Mouse (Mus musculus): ENCODE data around the gene Saal1.

The Saal1 gene

DNA sequence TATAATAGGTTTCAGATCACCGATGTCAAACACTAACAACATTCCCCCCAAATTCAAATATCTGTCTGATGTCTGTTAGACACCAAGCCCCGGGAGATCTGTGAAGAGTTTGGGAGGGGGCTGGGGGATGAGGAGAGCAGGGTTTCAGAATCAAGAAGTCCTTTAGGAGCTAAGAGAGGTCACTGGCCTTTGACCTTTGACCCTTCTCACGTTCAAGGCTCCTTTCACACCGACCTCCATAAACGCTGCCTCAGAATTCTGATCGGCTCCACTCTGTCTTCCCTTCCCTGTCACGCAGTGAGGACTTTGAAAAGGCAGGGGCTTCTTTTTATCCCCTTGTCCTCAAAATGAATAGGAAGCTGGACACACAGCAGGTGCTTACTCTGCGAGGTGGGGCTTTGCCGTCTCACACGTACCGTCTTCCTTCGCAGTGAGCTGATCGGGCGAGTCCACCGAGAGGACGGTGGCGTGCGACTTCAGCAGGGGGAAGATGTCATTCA is 48.8 kb downstream of the Saal1 start:
- POLR2A ChIA-PET: interaction anchor here in 1 of 4 experiments (0.7 kb wide), 1 partner anchor 50 kb away, joined by 6 read pairs; no protein-coding TSS in a partner anchor
- CTCF ChIA-PET: interaction anchor here in 1 of 4 experiments (1.0 to 1.2 kb wide), 3 partner anchors 11 to 490 kb away, joined by 3 read pairs; partner anchors contain the start of gene Tph1

DNA sequence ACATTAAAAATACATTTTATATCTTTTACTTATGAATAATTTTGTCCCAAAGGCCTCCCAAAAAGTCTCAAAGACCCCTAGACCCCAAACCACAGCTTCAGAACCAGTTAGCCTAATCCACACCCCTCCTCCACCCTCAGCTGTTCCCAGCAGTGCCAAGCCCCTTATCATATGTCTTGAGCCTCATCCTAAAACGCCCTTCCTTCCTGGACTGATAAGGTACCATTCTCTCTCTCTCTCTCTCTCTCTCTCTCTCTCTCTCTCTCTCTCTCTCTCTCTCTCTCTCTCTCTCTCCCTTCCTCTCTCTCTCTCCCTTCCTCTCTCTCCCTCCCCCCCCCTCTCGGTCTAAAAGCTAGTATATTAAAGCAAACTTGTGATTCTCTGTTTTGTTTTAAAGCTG is 58.2 kb downstream of the Saal1 start:
- ChIA-PET CTCF (interaction anchor here in 2 of 4 experiments (0.6 kb wide), 2 partner anchors 46 to 117 kb away, joined by 3 read pairs; no protein-coding TSS in a partner anchor), POLR2A (interaction anchor here in 1 of 4 experiments (0.9 kb wide), 1 partner anchor 13 kb away, joined by 3 read pairs; the partner anchor contains the start of gene Sergef)

GRCm38 (mm10) chr7:46650231-46650630 is 60.2 kb downstream of the Saal1 start:
- POLR2A ChIA-PET: interaction anchor here in 1 of 4 experiments (0.9 kb wide), 1 partner anchor 48 kb away, joined by 3 read pairs; no protein-coding TSS in a partner anchor
- CTCF ChIA-PET: interaction anchor here in 1 of 4 experiments (0.6 kb wide), 1 partner anchor 13 kb away, joined by 3 read pairs; no protein-coding TSS in a partner anchor

- CTCF ChIA-PET: interaction anchor here in 2 of 4 experiments (0.6 to 1.1 kb wide), 2 partner anchors 11 to 43 kb away, joined by 3 read pairs; no protein-coding TSS in a partner anchor
- POLR2A ChIA-PET: interaction anchor here in 2 of 4 experiments (0.5 to 0.6 kb wide), 2 partner anchors 171 to 176 kb away, joined by 3 to 8 read pairs; no protein-coding TSS in a partner anchor
These were observed 61.9 kb downstream of the Saal1 start for GRCm38 (mm10) chr7:46648431-46649140.

DNA sequence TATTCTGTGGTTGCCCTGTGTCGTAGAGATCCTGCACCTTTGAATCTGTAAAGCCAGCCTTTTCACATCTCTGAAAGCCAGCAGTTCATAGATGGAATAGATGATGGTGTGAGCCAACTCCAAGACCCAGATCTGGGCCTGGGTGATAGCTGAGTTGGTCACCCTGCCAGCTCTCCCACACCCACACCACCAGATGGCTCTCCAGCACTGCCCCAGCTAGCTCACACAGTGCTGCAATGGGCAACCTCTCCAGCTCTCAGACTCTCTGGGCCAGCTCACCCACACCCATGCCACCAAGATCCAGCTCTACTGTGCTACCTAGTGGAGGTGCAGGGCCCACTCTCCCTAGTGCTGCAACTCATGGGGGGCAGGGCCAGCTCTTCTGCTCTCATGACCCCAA is 67.3 kb downstream of the Saal1 start:
- POLR2A ChIA-PET: no interaction called here
- CTCF ChIA-PET: interaction anchor here in 3 of 4 experiments (0.6 to 1.4 kb wide), 4 partner anchors 19 to 36 kb away, joined by 3 to 6 read pairs (median 4); no protein-coding TSS in a partner anchor

GRCm38 (mm10) chr7:46640062-46640461 is 70.4 kb downstream of the Saal1 start:
- CTCF ChIA-PET: interaction anchor here in 3 of 4 experiments (0.6 to 2.1 kb wide), 11 partner anchors 17 to 1577 kb away, joined by 3 to 9 read pairs (median 4); partner anchors contain the start of gene Kcnc1 (in 1 of the 3)
- POLR2A ChIA-PET: interaction anchor here in 3 of 4 experiments (0.6 to 3.0 kb wide), 26 partner anchors 10 to 219 kb away, joined by 3 to 22 read pairs (median 4); partner anchors contain the start of genes Gtf2h1 (in 1 of the 3) and Hps5 (in 1 of the 3)

DNA sequence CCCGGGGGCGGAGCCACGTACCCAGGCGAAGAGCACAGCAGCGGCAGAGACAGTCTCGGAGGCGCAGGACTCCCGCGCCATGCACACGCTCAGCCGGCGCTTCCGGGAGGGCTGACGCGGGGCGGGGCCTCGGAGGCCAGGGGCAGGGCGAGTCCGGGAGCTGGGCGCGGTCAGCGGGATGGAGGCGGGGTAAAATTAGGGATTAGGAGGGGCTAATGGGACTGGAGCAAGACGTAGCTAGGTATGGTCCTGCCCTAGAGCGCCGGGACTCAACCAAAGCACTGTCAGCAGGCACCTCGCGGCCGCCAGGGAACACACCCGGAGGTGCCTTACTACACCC is 70.8 kb downstream of the Saal1 start, which contains the start of gene Sergef:
Gene Sergef, minus strand, starts transcription at position 116 of the 340 bp plus-strand sequence.
- POLR2A ChIA-PET: interaction anchor here in 3 of 4 experiments (0.6 to 3.0 kb wide), 29 partner anchors 9 to 220 kb away, joined by 3 to 22 read pairs (median 3); partner anchors contain the start of genes Gtf2h1 (in 1 of the 3) and Hps5 (in 1 of the 3)
- CTCF ChIA-PET: interaction anchor here (0.6 to 2.1 kb wide), 13 partner anchors 17 to 1577 kb away, joined by 3 to 9 read pairs (median 4); partner anchors contain the start of gene Kcnc1 (in 1 of the 4)

DNA sequence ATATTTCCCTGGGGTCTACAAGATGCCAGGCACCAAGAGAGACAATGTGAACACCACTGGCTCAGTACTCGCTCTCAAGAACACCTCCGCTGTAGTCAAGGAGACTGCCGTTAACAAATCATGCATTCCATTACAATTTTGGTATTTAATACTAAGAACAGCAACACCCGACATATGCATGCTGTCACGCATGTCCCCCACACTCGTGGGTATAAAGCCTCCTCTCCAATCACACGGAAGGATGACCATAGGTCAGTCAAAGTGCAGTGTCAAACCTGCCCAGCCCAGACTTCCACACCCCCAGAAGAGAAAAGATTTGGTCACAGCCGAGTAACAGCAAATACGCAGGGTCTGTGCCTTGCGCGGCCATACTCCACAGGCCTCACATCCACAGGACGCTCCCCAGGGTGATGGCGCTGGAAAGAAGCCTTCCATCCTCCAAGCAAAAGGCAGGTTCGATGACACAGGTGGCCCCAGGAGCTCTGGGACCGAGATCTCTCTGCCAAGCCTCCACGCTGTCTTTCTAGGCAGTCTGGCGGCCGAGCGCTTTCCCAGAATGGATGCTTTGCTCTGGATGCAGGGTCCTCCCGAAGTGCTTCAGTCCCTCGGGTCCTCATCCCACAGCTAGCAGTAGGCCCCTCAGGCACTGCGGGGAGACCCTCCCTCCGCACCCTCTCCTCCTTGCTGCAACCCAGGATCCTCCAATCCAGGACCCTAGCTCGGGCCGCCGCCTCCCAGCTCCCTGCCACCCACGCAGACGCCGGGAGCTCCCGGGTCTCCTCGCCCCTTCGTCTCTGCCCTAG is 71.4 kb downstream of the Saal1 start:
- POLR2A ChIA-PET: interaction anchor here in 3 of 4 experiments (0.5 to 3.0 kb wide), 26 partner anchors 9 to 220 kb away, joined by 3 to 22 read pairs (median 3); partner anchors contain the start of genes Gtf2h1 (in 1 of the 3) and Hps5 (in 1 of the 3)
- CTCF ChIA-PET: interaction anchor here (0.7 to 2.1 kb wide), 12 partner anchors 16 to 438 kb away, joined by 3 to 9 read pairs (median 4); partner anchors contain the start of gene Kcnc1 (in 1 of the 4)

All from embryonic stem cell, embryonic (primary cell).